Mouse (Mus musculus) stomach, embryonic 14.5 days (tissue): ENCODE measurements at regions not wholly inside any gene's neighbourhood (a gene's known extent, or its start where the extent isn't known, plus 50 kb on each side); places are given as distances from the start of the nearest gene placed in this dataset.

Experiments used
- ATAC-seq: fragments of 200-750 bp; cut with Nextera tagmentation; 2 replicates; pipeline ENCODE4 v1.8.0; 2017; ENCODE audit warnings: low read depth, moderate TSS enrichment; ENCODE audit not compliant: insufficient number of reproducible peaks, insufficient read depth, low FRiP score
- H3K27ac ChIP-seq: fragments of 300-500 bp; sonication (generic); 2 replicates; pipeline ENCODE4 v1.5.1; 2014; ENCODE audit warnings: mild to moderate bottlenecking, low read length, moderate library complexity, mixed read lengths
- H3K27me3 ChIP-seq: fragments of 300-500 bp; sonication (generic); 2 replicates; pipeline ENCODE4 v1.6.1; 2014; ENCODE audit warnings: low read length, control low read depth, mixed read lengths; ENCODE audit not compliant: control insufficient read depth, insufficient read depth
- H3K36me3 ChIP-seq: fragments of 300-500 bp; sonication (generic); 2 replicates; pipeline ENCODE4 v1.6.1; 2014; ENCODE audit warnings: mild to moderate bottlenecking, control low read depth, low read length, moderate library complexity, mixed read lengths; ENCODE audit not compliant: control insufficient read depth, insufficient read depth
- H3K4me1 ChIP-seq: fragments of 300-500 bp; sonication (generic); 2 replicates; pipeline ENCODE4 v1.6.1; 2014; ENCODE audit warnings: low read length, control low read depth, mixed read lengths; ENCODE audit not compliant: control insufficient read depth, insufficient read depth
- H3K4me2 ChIP-seq: fragments of 300-500 bp; sonication (generic); replicated peaks from 2 replicates; pipeline ENCODE4 v1.6.1; 2014; ENCODE audit warnings: low read depth, low read length, control low read depth
- H3K4me3 ChIP-seq: fragments of 300-500 bp; sonication (generic); 2 replicates; pipeline ENCODE4 v1.5.1; 2014; ENCODE audit warnings: low read depth, low read length, control low read depth
- H3K9ac ChIP-seq: fragments of 300-500 bp; sonication (generic); replicated peaks from 2 replicates; pipeline ENCODE4 v1.6.1; 2014; ENCODE audit warnings: low read depth, mild to moderate bottlenecking, control low read depth, low read length, moderate library complexity, mixed read lengths
- H3K9me3 ChIP-seq: fragments of 300-500 bp; sonication (generic); 2 replicates; pipeline ENCODE4 v1.6.1; 2016; ENCODE audit warnings: low read depth, low read length, control low read depth; ENCODE audit not compliant: control insufficient read depth
- WGBS: fragments of 180-500 bp; shearing (Covaris S2); extraction: QIAGEN DNeasy Blood & Tissue Kit; methylation state at CpG from one replicate; pipeline ENCODE4 v1.1.7; 2014; 5-methylcytosine and 5-hydroxymethylcytosine counted together

DNA sequence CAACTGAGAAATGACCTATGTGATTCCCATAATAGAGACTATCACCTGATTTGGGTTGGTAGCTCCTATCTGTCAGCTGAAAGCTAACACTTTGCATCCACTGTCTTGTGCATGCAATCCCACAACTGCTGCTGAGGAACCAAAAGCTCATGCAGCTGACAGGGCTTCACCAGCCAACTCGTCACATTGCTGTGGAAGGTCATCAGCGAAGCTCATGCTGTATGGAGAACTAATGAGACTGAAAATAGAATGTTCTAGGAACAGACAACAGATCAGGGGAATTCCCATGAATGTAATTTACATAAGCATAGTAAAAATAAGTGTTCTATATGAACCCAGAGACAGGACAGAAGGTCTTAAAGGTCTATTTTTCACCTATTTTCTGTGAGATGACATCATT, 363.5 kb upstream of the Ptger4 start:
- H3K27ac ChIP-seq, result no peak overlapping the region
- no peaks in the 10 kb centered on the region for H3K36me3 ChIP-seq
- WGBS, result 84% methylated on average over 2 of the region's 2 CpGs
- H3K9ac ChIP-seq, result no peak overlapping the region
- no peaks in the 10 kb centered on the region for H3K4me1 ChIP-seq
- H3K4me2 ChIP-seq, result no peak overlapping the region
- H3K27me3 ChIP-seq, result no peaks in the 10 kb centered on the region
- ATAC-seq, result no peak
- H3K9me3 ChIP-seq, result no peaks in the 10 kb centered on the region
- H3K4me3 ChIP-seq, result no peak overlapping the region

DNA sequence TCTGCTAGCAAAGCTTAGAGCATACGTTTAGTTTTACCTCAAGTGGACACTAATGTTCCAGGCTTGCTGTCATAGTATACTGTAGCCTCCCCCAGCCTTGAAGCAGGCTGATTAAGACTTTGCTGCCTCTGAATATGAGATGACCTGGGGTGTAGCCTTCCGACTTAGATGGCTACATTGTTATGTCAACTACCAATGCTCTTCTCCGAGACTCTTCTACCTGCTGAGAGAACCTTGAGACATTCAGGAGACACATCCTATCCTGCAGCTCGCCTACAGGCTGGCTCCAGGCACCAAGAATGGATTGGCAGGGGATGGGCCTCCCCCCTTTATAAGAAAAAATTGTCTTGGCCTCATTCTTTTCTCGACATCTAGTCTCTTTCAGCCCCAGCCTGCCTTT, 379.0 kb upstream of the Ptger4 start:
- ATAC-seq, result no peak
- 79% methylated on average over 5 of the region's 5 CpGs for WGBS
- no peak overlapping the region for H3K4me2 ChIP-seq
- H3K9ac ChIP-seq, result no peak overlapping the region
- no peaks in the 10 kb centered on the region for H3K27me3 ChIP-seq
- no peaks in the 10 kb centered on the region for H3K4me1 ChIP-seq
- no peak overlapping the region for H3K27ac ChIP-seq
- no peaks in the 10 kb centered on the region for H3K9me3 ChIP-seq
- H3K36me3 ChIP-seq, result no peaks in the 10 kb centered on the region
- H3K4me3 ChIP-seq, result no peak overlapping the region

DNA sequence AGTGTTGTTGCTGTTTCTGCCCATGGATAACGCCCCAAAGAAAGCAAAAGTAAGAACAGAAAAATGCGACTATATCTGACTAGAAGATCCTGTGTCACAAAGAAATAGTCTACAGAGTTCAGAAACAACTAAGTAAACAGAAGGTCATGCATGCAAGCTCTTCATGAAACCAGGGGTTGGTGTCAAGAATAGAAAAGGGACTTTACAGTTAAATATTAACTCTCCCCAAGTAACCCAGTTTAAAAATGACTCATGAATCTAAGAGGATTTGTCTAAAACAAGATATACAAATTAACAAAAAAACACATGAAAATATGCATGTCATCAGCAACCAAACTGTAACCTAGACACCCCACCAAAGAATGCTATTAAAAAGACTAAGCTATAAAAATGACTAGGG, 381.4 kb upstream of the Ptger4 start:
- H3K4me3 ChIP-seq, result no peak overlapping the region
- no peak for ATAC-seq
- H3K9ac ChIP-seq, result no peak overlapping the region
- no peaks in the 10 kb centered on the region for H3K36me3 ChIP-seq
- WGBS, result 85% methylated on average over 2 of the region's 2 CpGs
- no peak overlapping the region for H3K27ac ChIP-seq
- no peak overlapping the region for H3K4me2 ChIP-seq
- no peaks in the 10 kb centered on the region for H3K27me3 ChIP-seq
- H3K9me3 ChIP-seq, result no peaks in the 10 kb centered on the region
- H3K4me1 ChIP-seq, result no peaks in the 10 kb centered on the region

DNA sequence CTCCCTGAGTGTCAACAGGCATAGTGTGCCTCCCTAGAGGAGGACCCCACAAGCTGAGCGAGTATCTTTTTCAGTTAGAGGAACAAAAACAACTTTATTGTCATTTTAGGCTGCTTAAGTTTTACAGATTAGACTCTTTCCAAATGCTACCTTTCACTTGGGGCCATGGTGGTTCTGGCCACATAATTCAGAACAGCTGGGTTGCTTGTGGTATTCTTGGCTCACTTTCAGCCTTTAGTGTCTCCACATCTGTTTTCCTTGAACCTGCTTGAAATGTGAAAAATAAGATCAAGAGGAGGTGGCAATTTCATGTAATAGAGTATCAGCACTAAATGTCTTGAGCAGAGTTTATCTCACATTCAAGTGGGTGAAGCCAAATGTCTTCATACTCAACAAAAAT, 402.7 kb upstream of the Ptger4 start:
- H3K27ac ChIP-seq, result no peak overlapping the region
- no peaks in the 10 kb centered on the region for H3K36me3 ChIP-seq
- no peak overlapping the region for H3K9ac ChIP-seq
- no peaks in the 10 kb centered on the region for H3K27me3 ChIP-seq
- H3K4me2 ChIP-seq, result no peak overlapping the region
- H3K4me3 ChIP-seq, result no peak overlapping the region
- H3K9me3 ChIP-seq, result no peaks in the 10 kb centered on the region
- ATAC-seq, result no peak
- no peaks in the 10 kb centered on the region for H3K4me1 ChIP-seq
- WGBS, result 67% methylated on average over 1 of the region's 1 CpGs

DNA sequence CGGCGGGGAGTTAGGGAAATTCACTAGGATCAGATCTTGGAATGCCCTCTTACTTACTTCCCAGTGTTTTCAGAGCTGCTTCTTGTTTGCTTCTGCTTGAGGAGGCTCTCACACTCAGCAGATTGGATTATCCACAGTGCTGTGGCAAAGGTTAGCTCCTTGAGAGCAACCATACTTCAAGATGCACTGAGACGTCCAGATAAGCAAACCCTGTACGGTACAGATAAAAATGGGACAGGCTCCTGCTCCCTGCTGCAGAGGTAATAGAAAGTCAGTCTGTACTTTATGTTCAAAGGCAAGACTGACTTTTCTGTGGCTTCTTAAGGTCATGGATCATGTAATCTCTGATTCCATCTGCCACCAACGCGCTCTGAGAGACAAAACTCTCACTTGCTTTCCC, 414.8 kb upstream of the Ptger4 start:
- Histone ChIP-seq H3K27ac (no peak overlapping the region), H3K9me3 (no peaks in the 10 kb centered on the region), H3K4me1 (no peaks in the 10 kb centered on the region), H3K9ac (no peak overlapping the region), H3K27me3 (no peaks in the 10 kb centered on the region), H3K4me2 (no peak overlapping the region), H3K36me3 (no peaks in the 10 kb centered on the region), H3K4me3 (no peak overlapping the region)
- ATAC-seq, result no peak
- WGBS, result 68% methylated on average over 6 of the region's 6 CpGs

DNA sequence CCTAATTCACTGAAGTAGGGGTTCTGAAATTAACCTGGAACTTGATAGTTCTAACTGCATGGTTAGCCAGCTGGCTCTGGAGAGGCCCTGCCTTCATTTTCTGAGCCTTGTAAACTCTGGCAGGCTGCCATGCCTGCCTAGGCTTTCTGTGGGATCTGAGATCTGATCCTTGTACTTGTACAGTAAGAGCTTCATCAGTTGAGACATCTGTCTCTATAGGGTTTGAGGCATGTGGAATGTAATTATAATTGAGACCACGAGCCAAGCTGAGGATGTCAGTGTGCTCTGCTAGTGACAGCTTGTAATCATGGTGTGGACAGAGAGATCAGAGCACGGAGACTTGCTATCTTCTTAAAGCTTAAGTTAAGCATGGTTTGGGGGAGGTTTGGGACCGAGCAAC, 416.8 kb upstream of the Ptger4 start:
- no peak overlapping the region for H3K4me2 ChIP-seq

DNA sequence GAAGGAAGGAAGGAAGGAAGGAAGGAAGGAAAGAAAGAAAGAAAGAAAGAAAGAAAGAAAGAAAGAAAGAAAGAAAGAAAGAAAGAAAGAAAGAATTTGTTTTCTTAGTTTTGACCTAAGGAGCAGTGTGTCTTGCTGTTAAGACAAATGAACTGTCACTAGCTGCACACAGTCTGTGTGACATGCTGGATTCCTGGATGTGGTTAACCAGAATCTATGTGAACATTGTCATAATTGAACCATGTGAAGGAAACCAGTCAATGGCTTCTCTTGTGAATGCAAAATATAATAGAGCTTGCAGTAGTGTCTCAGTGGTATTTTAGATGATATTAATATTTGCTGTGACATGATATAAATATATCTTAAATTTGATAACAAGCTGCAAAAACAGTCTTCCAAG, 427.8 kb upstream of the Ptger4 start:
- H3K9me3 ChIP-seq, result no peaks in the 10 kb centered on the region
- no peak overlapping the region for H3K4me2 ChIP-seq
- no peak overlapping the region for H3K27ac ChIP-seq
- H3K27me3 ChIP-seq, result no peaks in the 10 kb centered on the region
- no peaks in the 10 kb centered on the region for H3K4me1 ChIP-seq
- no peak overlapping the region for H3K9ac ChIP-seq
- H3K4me3 ChIP-seq, result no peak overlapping the region
- no peak for ATAC-seq
- no peaks in the 10 kb centered on the region for H3K36me3 ChIP-seq

More for the DNA sequence above, 416.8 kb upstream of the Ptger4 start:
- H3K9ac ChIP-seq, result no peak overlapping the region
- H3K27me3 ChIP-seq, result no peaks in the 10 kb centered on the region
- no peak for ATAC-seq
- no peaks in the 10 kb centered on the region for H3K36me3 ChIP-seq
- H3K9me3 ChIP-seq, result no peaks in the 10 kb centered on the region
- H3K4me3 ChIP-seq, result no peak overlapping the region
- H3K27ac ChIP-seq, result no peak overlapping the region
- H3K4me1 ChIP-seq, result no peaks in the 10 kb centered on the region
- 54% methylated on average over 3 of the region's 3 CpGs for WGBS

DNA sequence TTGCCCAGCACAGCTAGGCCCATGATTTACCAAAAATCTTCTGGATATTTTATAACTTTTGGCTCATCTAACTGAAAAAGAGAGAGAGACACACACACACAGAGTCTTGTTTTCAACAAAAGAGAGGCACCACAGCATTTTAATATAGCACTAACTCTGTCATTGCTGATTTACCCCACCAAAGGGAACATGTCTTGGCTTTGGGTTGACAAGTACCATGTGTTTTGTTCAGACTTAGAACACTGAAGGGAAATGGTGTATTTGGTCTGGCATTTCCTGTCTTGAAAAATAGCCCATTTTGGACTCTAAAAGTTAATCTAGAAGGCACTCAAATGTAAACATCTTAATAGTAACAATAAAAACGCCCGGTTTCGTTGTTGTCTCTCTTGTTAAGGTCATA, 432.7 kb upstream of the Ptger4 start:
- no peaks in the 10 kb centered on the region for H3K4me1 ChIP-seq
- no peaks in the 10 kb centered on the region for H3K9me3 ChIP-seq
- no peak overlapping the region for H3K9ac ChIP-seq
- H3K4me3 ChIP-seq, result no peak overlapping the region
- no peaks in the 10 kb centered on the region for H3K27me3 ChIP-seq
- 43% methylated on average over 3 of the region's 3 CpGs for WGBS
- no peak overlapping the region for H3K27ac ChIP-seq
- no peak overlapping the region for H3K4me2 ChIP-seq
- ATAC-seq, result no peak
- H3K36me3 ChIP-seq, result no peaks in the 10 kb centered on the region

DNA sequence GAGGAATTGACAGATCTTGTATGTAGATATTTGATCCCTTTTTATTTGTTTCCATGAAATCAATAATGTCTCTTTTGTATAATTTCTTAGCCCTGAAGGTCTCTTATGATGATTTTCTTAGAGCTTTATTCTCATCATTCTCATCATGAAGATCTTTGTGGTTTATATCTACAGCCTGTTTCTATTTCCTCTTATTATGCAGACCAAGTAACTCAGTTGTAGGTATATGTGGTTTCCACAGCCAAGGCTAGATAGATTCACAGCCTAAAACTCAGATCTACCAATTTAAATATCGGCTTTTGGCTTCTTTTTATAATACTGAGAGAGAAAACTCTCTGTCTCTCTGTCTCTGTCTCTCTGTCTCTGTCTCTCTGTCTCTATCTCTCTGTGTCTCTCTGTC, 449.8 kb upstream of the Ptger4 start:
- H3K9ac ChIP-seq, result no peak overlapping the region
- no peaks in the 10 kb centered on the region for H3K36me3 ChIP-seq
- no peak overlapping the region for H3K27ac ChIP-seq
- H3K4me1 ChIP-seq, result no peaks in the 10 kb centered on the region
- H3K27me3 ChIP-seq, result no peaks in the 10 kb centered on the region
- H3K4me3 ChIP-seq, result no peak overlapping the region
- ATAC-seq, result no peak
- no peak overlapping the region for H3K4me2 ChIP-seq
- WGBS, result 89% methylated on average over 1 of the region's 1 CpGs
- H3K9me3 ChIP-seq, result no peaks in the 10 kb centered on the region
